Mouse (Mus musculus) gastrocnemius, postnatal 4 days (tissue): ENCODE data around the gene D5Ertd579e. TPM values are rescaled to one million over a fixed set of nuclear protein-coding genes. Genes with fewer than 3 reads are reported as not detected.

ENCODE experiments used
- DNase-seq, 2 experiments: peaks; one replicate each; pipeline ENCODE4 v3.0.0; 2021 to 2022; ENCODE audit warnings: low spot score in 2 of 2, mixed read lengths in 2 of 2
- long read RNA-seq, 2 experiments: library from polyadenylated mRNA; stranded (forward); transcript quantifications; one replicate each; pipeline ENCODE4 v2.0.0; 2021
- total RNA-seq, 2 experiments: library from RNA; stranded (reverse); gene quantifications; 2 replicates each; pipeline ENCODE4 v1.2.3; 2021

The D5Ertd579e gene
- total RNA-seq: 10 to 100 TPM; 61.3 to 72.9 TPM
- long read RNA-seq, experiment 1, full-length matches to known transcripts: 12 of 34 reads
- long read RNA-seq, experiment 1, partial matches to known transcripts: 5 of 34 reads
- long read RNA-seq, experiment 1, other reads (novel, unspliced or antisense): 17 of 34 reads
- long read RNA-seq, experiment 2, full-length matches to known transcripts: 22 of 59 reads
- long read RNA-seq, experiment 2, partial matches to known transcripts: 5 of 59 reads
- long read RNA-seq, experiment 2, other reads (novel, unspliced or antisense): 32 of 59 reads

GRCm38 (mm10) chr5:36695461-36696231 lies at the start of gene D5Ertd579e:
Gene D5Ertd579e (minus strand): TSS chr5:36696024.
- peak; percentile 91 to 93 for DNase-seq

- DNase-seq: peak; percentile 67 to 83
Observed at GRCm38 (mm10) chr5:36742126-36742848, 46.5 kb upstream of the D5Ertd579e start.

GRCm38 (mm10) chr5:36739829-36740228 lies 44.0 kb upstream of the D5Ertd579e start:
- no peak for DNase-seq

GRCm38 (mm10) chr5:36738799-36739615 lies 43.2 kb upstream of the D5Ertd579e start:
- no peak for DNase-seq

- DNase-seq: no peak
Observed at GRCm38 (mm10) chr5:36737765-36738164, 41.9 kb upstream of the D5Ertd579e start.

- no peak for DNase-seq
Observed at GRCm38 (mm10) chr5:36736009-36736408, 40.2 kb upstream of the D5Ertd579e start.

GRCm38 (mm10) chr5:36735106-36735505 lies 39.3 kb upstream of the D5Ertd579e start:
- DNase-seq: no peak

- DNase-seq: no peak
Observed at GRCm38 (mm10) chr5:36733405-36733804, 37.6 kb upstream of the D5Ertd579e start.

GRCm38 (mm10) chr5:36731901-36732652 lies 36.3 kb upstream of the D5Ertd579e start:
- no peak for DNase-seq

GRCm38 (mm10) chr5:36730689-36731088 lies 34.9 kb upstream of the D5Ertd579e start:
- DNase-seq: no peak

- DNase-seq: no peak
Observed at GRCm38 (mm10) chr5:36729923-36730322, 34.1 kb upstream of the D5Ertd579e start.

- no peak for DNase-seq
Observed at GRCm38 (mm10) chr5:36729086-36729473, 33.3 kb upstream of the D5Ertd579e start.

- DNase-seq: no peak
Observed at GRCm38 (mm10) chr5:36728403-36729085, 32.7 kb upstream of the D5Ertd579e start.

- DNase-seq: no peak
Observed at GRCm38 (mm10) chr5:36727776-36728175, 32.0 kb upstream of the D5Ertd579e start.

GRCm38 (mm10) chr5:36727136-36727535 lies 31.3 kb upstream of the D5Ertd579e start:
- DNase-seq: no peak

GRCm38 (mm10) chr5:36726387-36726801 lies 30.6 kb upstream of the D5Ertd579e start:
- no peak for DNase-seq

GRCm38 (mm10) chr5:36725861-36726260 lies 30.0 kb upstream of the D5Ertd579e start:
- no peak for DNase-seq

- no peak for DNase-seq
Observed at GRCm38 (mm10) chr5:36724274-36724673, 28.4 kb upstream of the D5Ertd579e start.

- no peak for DNase-seq
Observed at GRCm38 (mm10) chr5:36723356-36723755, 27.5 kb upstream of the D5Ertd579e start.
